Mouse (Mus musculus) heart, adult 11 months (tissue): Measurements from ENCODE around the gene Sppl2b.
A peak's percentile ranks its signal among the peaks of the same experiment; 100 is the strongest.
"Not testable (repeated sequence)": the region's sequence is repeated elsewhere in the genome, so short reads cannot be mapped to it uniquely, and the experiment has no call there.

ENCODE experiments used
- DNase-seq: peaks from one replicate; pipeline ENCODE4 v3.0.0; 2022

Sppl2b gene

DNA sequence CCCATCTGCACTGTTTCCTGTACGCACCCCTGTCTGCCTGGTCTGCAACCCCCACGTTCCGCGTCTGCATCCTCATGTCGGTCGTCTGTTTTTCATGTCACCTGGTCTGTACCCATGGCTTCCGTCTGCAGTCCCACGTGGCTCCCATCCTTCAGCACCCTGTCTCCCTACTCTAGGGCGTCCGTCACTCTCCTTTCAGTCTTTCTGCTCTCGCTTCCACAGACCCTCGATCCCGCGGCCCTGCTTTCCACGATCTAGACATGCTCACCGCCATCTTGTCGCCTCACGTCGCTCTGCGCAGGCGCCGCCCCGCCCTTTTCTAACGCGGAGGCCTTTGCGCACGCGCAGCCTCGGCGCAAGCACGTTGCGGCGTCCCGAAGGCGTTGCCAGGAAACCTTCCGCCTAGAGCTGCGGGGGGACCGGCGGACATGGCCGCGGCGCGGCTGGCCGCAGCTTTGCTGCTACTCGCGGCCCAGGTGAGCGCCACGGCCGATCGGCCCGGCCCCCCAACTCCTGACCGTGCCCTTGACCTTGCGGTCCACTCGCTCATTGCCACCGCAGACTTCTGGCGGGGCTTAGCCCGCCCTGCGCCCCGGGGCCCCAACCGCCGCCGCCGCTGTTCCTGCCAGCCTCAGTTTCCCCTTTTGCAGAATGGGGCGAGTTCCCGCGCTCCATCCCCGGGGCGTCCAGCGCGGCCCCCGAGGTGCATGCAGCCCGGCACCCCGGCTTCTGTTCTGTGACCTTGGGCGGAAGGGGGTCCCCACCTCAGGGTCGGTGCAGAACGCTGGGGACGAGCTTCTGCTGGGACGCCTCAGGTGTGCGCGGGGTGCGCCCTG is at the start of gene Sppl2b, which contains the start of gene Lsm7:
Gene Sppl2b (plus strand): TSS at position 363 of the 836 bp plus-strand sequence.
Gene Lsm7 (minus strand): TSS at position 297 of the 836 bp plus-strand sequence.
- peak; percentile 100 for DNase-seq

DNA sequence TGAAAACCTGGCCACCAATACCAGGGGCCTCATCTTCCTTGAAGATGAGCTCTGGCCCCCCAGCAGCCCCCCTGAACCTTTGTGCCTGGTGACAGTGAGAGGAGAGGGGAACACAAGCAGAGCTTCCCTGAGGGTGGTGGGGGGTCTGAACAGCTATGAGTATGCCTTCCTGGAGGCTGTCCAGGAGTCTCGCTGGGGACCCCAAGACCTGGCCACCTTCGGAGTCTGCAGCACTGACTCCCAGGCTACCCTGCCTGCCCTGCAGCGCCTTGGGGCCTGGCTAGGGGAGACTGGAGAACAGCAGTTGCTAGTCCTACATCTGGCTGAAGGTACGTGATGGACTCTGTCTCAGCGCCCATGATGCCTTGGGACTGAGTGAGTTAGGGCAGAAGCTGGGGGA is 49.8 kb upstream of the Sppl2b start:
- no peak for DNase-seq

DNA sequence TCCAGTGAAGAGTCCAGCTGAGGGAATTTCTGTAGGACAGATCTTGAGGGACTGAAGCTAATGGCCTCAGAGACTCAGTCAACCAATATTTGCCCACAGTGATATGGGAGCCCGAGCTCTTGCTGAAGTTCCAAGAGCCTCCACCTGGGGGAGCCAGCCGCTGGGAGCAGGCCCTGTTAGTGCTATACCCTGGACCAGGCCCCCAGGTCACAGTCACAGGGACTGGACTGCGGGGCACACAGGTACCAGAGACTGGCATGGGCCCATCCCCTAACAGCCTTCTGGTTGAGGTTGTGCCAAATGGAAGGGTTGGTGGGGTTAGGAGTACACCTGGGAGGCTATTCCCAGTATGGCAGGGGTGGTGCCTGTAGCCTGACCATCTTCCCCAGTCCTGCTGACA is 49.1 kb upstream of the Sppl2b start:
- DNase-seq: peak; percentile 96

DNA sequence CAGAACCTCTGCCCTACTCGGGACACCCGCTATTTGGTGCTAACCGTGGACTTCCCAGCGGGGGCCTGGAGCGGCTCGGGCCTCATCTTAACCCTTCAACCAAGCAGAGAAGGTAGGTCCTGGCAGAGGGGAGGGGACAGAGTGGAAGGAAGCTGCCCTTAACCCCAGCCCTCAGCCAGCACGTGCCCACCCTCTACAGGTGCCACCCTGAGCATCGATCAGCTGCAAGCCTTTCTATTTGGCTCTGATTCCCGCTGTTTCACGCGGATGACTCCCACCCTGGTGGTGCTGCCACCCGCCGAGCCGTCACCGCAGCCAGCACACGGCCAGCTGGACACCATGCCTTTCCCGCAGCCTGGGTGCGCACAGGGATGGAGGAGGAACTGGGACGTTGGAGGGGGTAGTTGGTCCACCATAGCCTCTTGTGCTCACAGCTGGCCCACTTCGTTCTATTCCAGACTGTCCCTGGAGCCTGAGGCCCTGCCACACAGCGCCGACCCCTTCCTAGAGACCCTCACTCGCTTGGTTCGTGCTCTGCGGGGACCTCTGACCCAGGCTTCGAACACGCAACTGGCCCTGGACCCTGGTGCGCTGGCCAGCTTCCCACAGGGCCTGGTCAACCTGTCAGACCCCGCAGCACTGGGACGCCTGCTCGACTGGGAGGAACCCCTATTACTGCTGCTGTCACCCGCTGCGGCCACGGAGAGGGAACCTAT is 48.6 kb upstream of the Sppl2b start:
- DNase-seq: peak; percentile 92

DNA sequence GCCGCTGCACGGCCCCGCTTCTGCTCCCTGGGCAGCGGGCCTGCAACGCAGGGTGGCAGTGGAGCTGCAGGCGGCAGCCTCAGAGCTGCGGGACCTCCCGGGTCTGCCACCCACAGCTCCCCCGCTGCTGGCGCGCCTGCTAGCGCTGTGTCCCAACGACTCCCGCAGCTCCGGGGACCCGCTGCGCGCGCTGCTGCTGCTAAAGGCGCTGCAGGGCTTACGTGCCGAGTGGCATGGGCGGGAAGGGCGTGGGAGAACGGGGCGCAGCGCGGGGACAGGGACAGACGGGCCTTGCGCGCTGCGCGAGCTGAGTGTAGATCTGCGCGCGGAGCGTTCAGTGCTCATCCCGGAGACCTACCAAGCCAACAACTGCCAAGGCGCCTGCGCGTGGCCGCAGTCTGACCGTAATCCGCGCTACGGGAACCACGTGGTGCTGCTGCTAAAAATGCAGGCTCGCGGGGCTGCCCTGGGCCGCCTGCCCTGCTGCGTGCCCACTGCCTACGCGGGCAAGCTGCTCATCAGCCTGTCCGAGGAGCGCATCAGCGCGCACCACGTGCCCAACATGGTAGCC is 47.9 kb upstream of the Sppl2b start:
- DNase-seq: peak; percentile 98

DNA sequence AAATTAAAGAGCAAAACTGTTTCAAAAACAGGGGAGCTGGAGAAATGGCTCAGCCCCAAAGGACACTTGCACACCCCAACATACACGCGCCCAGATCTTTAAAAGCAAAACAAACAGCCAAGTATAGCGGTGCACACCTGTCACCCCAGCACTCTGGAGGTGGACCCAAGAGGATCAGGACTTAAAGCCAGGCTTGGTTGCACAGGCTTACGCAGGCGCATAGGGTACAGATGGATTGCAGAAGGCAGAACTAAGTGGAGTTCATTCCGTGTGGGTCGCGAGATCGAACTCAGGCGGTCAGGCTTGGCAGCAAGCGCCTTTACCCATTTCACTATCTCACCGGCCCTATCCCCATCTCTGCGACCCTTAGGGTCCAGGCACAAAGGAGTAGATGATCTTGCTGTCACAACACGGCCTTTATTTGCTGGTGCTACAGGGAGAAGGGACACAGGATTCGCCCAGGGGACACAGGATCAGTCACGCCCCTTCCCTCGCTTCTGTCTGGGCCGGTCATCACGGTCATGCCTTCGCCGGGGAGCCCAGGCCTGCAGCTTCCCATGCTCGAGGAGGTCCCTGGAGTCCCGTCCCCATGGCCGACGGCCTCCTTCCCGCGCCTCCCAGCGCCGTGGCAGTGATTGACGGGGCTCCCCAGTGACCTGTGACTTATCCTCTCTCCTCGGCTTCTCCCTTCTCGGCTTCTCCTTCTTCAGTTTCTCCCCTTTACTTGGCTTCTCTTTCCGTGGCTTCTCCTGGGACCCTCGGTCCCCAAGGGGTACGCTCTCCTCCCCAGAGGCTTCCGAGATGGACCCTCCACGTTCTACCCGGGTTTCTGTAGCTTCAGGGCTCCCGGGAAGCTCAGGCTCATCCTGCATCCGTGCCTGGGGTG is 46.7 kb upstream of the Sppl2b start:
- DNase-seq: peak; percentile 94

DNA sequence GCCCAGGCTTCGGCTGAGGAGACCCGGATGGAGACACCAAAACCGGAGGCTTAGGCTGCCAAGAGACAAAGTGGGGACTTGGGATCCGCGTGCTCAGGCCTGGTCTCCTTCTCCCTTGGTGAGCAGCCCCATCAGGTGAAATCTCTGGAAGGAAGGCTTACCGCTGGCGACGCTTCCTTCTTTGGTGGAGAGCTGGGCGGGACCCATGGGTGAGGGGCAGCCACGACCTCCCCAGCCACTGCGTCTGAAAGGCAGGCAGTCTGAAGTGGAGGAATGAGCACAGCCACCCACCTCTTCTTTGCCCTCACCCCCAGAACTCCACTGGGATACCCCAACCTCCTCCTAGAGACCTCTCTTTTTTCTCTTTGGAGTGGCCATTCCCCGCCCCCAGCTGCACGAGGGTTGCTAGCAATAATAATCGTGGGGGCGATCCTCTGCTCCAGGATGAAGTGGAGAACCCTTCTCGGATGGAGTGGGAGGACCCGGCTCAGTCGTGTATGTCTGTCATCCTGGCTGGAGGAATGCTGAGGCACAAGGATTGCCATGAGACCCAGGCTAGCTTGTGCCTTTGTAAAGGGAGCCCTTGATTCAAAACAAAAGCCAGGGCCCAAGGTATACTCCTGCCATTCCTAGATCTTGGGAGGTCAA is 46.0 kb upstream of the Sppl2b start:
- DNase-seq: no peak

DNA sequence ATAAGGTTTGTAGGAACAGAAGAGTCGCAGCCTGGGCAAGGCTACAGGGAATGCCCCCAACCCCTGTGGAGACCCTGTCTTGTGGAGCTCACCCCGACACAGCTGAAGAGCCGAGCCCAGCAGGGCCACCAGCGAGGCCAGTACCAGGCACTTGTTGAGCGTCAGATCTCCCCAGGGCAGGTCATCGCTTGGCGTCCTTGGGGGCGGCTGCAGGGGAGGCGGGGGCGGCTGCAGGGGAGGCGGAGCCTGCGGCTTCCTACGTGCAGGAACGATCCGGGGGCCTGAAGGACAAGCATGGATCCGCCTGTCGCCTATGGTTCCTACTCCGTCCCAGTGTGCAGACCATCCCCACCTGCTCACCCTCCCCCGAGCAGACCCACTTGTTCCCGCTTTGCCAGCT is 45.0 kb upstream of the Sppl2b start:
- DNase-seq: no peak

DNA sequence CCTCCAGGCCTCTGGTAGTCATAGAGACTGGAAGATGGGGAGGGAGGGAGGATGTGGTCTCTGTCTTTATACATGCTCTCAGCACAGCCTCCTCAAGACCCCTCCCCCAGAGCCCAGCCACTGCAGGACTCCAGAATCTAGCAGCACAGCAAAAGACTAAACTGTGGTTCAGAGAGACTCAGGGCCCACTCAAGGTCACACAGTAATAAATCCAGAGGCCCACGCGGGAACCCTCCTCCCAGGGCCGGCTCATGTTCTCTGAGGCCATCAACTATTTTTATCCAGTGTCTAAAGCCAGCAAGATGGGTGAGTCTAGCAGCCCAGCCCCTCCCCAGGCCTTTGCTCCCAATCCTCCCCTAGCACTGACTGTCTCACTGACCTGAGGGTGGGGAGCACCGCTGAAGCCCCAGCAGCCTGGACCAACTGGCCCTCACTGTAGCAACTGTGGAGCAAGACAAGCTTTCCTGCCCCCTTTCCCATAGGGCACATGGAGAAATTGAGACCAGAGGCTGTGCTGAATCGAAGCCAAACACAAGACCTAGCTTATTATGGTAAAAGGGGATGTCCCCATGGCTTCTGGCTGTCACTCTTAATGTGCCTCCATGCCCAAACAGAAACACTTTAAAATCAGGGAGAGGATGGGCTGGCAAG is 42.6 kb upstream of the Sppl2b start:
- DNase-seq: no peak

DNA sequence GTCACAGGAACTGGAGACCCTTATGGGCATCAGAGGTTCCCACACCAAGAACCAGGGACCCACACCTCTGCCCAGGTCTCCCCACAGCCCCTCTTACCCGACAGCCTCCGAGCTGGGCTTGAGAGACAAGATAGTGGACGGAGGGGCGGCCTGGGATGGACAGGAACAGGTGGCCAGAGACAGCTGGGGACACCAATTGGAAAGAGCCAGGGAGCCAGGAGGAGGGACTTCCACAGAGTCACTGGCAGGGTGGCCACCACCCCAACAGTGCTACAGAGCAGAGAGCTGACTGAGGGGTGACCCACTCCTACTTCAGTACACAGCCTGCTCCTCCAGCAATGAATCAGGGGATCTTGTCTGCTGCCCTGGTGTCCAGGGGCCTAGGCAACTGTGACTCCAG is 41.7 kb upstream of the Sppl2b start, which contains the start of gene Jsrp1:
Gene Jsrp1 (minus strand): TSS at position 133 of the 400 bp plus-strand sequence.
- DNase-seq: no peak

DNA sequence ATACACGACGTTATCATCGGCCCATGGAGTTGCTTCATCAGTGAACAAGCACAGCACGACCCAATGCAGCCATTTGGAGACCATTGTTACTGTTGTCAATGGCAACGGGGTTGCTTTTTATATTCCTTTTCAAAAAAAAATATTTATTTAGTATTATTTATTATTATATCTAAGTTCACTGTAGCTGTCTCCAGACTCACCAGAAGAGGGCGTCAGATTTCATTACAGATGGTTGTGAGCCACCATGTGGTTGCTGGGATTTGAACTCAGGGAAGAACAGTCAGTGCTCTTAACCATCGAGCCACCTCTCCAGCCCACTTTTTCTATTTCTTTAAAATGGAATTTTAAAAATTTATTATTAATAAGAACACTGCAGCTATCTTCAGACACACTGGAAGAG is 40.3 kb upstream of the Sppl2b start:
- no peak for DNase-seq

DNA sequence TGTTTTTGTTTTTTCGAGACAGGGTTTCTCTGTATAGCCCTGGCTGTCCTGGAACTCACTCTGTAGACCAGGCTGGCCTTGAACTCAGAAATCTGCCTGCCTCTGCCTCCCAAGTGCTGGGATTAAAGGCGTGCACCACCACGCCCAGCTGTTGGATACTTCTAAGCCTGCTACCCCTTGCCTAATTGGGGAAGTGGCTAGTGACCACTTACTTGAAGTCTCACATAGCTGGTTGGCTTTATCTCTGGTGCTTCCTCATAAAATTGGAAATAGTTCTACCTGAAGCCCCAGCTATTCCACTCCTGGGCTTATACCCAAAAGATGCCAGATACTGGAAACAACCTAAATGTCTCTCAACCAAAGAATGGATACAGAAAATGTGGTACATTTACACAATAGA is 38.8 kb upstream of the Sppl2b start:
- DNase-seq: not testable (repeated sequence)

DNA sequence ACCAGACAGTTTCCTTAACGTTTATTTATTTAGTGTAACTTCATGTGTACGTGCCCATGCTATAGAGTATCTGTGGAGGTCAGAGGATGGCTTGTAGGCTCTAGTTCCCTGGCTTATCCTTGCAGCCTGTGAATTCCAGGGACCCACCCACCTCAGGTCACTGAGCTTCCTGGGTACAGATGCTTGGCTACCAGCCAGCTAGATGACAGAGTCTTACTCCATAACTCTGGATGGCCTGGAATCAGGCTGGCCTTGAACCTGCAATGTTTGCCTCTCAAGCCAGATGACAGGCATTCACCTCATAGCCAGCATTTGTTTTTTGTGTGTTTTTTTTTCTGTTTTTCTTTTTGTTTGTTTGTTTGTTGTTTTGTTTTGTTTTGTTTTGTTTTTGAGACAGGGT is 37.9 kb upstream of the Sppl2b start:
- no peak for DNase-seq

DNA sequence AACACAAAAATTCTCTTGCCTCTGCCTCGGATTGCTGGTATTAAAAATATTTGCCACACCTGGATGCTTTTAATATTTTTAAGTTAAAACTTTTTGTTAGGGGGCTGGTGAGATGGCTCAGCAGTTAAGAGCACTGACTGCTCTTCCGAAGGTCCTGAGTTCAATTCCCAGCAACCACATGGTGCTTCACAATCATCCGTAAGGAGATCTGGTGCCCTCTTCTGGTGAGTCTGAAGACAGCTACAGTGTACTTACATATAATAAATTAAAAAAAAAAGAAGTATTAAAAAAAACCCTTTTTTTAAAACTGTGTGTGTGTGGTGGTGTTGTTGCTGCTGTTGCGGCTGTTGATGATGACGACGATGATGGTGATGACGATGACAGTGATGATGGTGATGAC is 37.1 kb upstream of the Sppl2b start:
- DNase-seq: not testable (repeated sequence)

DNA sequence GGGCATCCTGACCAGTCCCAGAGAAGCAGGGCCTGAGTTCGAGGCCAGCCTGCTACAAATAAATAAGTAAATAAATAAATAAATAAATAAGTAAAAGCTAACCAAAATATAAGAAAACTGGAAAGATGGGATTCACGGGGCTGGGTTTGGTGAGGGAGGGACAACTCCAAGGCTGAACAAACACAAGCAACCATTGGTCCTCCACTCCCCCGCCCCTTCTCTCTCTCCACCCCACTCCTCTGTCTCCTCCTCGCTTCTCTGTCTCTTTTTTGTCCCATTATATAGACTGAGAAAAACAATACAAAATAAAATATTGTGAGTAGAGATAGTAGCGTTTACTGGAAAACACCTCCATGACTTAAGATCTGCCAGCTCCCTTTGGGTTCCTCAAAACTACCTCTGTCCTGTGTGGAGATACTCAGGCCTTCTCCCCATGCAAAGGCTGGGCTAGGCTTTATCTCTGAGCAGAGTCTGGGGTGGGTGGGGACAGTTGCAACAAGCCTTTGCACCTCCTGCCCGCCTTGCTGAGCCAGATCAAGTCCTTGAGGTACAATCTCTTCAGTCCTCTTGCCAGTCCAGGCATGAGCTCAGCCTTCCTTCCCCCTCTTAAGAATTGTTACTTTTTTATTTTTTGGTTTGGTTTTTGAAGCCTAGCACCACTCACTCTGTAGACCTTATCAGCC is 36.3 kb upstream of the Sppl2b start:
- DNase-seq: no peak

DNA sequence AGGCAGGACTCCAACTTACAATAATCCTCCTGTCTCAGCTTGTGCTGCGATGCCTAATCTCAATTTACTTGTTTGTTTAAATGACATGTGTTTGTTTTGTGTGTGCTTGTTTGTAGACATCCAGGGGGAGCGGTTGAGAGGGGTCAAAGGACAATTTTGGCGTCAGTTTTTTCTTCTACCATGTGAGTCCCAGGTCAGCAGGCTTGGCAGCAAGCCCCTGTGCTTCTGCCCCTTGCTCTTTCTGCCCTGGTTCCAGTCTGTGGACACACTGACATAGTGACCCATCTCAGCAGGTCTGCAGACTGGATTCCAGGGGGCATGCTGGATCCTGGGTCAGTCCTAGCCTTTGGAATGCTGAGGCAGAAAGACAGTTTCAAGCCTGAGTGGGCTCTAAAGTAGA is 35.7 kb upstream of the Sppl2b start:
- no peak for DNase-seq

DNA sequence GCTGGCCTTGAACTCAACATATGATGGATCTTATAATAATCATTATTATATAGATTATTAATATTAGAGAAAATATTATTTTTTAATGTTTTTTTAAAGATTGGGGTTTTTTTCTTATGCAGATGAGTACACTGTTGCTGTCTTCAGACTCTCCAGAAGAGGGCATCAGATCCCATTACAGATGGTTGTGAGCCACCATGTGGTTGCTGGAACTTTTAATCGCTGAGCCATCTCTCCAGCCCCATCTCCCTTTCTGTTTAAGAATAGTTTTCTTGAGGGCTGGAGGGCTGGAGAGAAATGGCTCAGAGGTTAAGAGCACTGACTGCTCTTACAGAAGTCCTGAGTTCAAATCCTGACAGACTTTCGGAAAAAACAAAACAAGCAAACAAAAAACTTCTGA is 33.1 kb upstream of the Sppl2b start:
- no peak for DNase-seq

DNA sequence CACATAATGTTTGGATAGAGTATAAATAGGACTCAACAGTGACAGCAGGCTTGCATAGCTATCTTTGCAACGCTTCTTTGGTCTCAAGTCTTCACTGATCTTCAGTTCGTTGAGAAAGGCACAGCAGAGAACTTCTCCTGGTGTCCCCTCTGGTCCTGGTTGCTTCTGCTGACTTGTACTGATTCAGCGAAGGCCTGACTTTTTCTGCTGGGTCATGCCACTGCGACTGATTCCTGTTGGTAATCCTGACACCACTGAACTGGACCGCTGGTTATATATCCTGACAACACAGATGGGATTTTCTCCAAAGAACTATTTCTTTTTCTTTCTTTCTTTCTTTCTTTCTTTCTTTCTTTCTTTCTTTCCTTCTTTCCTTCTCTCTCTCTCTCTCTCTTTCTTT is 32.5 kb upstream of the Sppl2b start:
- no peak for DNase-seq

DNA sequence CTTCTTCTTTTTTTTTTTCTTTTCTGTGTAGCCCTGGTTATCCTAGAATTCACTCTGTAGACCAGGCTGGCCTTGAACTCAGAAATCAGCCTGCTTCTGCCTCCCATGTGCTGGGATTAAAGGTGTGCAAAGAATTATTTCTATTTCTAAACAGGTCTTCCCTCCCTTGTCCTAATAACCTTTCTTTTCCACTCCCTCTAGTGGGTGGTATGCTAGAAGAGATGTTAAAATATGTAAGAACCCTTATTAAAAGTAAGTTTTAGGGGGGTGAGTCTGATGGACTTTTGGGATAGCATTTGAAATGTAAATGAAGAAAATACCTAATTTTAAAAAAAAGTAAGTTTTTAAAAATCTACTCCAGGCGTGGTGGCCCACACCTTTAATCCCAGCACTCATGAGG is 31.8 kb upstream of the Sppl2b start:
- DNase-seq: no peak

DNA sequence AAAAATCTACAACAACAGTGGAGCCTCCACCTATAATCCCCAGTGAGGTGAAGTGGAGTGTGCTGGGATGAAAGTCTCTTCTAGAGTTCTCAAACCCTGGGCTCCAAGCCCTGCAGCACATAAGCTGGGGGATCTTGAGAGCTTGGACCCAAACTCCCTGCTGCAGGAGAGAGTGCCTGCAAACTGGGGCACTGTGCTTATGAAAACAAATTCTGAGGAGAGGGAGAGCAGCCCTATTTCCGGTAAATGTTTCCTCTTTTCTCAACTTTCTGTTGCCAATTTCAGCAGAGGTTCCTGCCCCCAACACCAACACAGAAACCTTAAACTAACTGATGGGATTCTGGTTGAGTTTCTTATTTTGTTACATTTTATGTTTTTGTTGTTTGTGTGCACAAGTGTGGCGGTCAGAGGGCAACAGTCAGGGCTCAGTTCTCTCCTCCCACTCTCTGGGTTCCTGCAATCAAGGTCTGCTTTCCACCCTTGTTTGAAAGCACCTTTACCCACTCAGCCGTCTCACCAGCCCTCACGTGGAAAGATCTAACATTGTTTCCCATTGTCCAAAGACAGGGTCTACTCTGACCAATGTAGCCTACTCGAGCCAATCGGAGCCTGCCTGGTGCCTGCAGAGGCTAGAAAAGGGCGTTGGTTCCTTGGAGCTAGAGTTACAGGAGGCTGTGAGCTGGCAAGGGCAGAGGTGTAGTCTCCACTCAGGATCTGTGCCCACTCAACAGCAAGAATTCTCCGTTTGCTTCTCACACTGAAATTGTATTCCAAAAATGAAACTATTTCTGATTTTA is 31.0 kb upstream of the Sppl2b start:
- no peak for DNase-seq
